Mouse (Mus musculus): ENCODE measurements at regions not wholly inside any gene's neighbourhood (a gene's known extent, or its start where the extent isn't known, plus 50 kb on each side); places are given as distances from the start of the nearest gene placed in this dataset.
"Not testable (repeated sequence)": the region's sequence is repeated elsewhere in the genome, so short reads cannot be mapped to it uniquely, and the experiment has no call there.

DNA sequence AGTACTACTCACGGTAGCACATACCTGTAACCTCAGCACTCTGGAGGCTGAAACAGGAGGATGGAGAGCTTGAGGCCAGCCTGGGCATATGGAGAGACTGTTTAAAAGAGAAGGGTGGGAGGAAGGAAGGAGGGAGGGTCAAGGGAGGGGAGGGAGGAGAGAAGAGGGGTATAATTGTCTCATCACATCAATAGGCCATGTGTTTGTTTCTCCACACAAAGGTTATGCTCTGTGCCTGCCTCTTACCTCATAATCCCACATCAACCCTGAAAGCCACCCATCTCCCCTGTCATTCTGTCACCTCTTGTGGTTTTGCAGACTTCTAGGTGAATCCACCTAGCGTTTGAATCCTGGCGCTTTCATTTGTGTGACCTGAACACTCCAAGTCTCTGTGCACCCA lies 210.3 kb downstream of the Trim29 start:
- no peak for ATAC-seq

DNA sequence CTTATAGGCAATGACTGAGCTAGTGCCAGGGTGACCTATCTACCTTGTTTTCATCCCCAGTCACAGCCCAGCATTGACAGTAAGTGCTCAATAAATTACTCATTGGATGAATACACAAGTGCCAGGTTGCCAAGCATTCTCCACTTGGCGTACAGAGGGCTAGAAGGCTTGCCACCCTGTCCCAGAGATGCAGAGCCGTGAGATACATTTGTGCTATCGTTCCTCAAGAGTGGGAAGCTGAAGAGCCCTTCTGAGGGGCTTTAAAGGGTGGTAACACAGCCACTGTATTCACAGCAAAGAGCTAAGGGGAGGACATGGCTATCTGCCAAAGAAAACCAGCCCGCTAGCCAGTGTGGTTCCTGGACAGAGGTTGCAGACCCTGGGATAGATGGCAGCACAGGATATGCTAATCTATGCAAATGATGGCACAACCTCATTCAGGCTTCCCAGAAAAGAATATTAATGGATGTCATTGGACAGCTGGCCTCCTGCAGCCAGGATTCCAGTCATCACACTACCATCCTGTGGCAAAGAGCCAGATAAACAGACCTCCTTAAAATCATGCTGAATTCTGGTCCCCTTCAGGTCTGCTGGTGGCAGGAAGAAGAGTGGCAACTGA lies 214.4 kb downstream of the Trim29 start:
- ATAC-seq = no peak

DNA sequence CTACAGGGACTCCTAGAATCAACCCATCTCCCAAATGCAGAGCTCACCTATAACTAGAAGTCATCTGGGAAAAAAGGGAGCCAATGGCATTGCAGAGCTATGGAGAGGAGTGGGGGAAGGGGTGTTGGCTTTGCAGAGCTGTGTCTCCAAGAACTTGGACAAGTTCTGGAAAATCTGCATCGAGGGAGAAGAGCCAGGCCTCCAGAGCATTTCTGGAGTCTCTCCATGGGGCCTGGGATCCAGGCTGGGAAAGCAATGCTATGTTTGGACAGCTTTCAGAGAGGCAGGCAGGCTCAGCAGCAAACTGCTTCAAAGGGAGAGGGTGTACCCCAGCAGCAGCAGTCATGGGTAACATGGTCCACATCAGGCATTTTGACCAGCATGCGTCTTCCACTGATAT lies 211.6 kb upstream of the Nectin1 start:
- ATAC-seq = no peak

DNA sequence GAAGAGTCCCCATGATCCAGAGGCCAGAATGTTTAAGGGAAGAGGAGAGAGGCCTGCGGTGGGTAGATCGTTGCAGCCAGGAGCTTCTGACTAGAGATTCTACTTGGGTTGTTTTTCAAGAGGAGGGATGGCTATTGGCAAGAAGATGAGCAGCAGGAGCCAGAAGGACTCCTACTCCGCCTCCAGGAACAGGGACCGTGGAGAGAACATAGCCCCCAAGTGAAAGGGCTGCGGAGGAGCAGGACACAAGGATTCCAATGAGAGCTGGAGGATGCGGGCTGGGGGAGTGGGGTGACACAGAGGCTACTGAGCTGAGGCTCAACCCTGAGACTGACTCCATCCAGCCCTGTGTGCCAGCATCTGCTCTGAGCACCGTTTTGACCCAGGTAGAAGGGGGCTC lies 207.8 kb upstream of the Nectin1 start:
- ATAC-seq = no peak

DNA sequence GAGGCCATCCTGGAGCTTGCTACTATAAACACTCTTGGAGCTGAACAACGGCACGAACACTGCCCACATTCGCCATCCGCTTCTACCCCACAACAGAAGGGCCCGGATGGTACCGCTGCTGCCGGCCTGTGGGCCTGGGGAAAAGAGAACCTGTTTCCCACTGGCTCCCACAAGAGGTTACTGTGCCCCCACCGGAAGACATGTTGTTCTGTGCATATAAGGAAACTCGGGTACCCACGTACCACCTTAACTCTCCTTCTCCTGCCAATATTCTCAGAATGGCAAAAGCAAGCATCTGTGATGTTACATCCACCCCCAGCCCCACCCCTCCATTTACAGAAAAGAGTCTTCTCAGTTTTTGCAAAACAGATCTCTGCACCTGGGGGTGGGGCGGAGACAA lies 206.7 kb upstream of the Nectin1 start:
- ATAC-seq = no peak

DNA sequence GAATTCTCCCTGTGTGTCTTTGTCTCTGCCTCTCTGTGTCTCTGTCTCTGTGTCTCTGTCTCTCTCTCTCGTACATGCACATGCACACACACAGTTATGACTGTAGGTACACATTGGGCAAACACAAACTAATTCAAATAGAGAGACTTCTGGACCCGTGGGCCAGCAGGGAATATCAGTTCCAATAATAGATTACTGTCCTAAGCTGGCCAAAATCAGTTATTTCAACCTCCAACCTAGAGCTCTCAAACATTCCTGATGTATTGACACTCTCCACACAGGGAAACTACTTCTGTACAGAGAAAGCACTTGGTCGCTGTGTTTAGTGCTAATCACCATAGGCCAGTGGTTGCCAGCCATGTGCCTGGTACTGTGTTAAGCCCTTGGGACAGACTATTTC lies 203.7 kb upstream of the Nectin1 start:
- ATAC-seq = no peak

DNA sequence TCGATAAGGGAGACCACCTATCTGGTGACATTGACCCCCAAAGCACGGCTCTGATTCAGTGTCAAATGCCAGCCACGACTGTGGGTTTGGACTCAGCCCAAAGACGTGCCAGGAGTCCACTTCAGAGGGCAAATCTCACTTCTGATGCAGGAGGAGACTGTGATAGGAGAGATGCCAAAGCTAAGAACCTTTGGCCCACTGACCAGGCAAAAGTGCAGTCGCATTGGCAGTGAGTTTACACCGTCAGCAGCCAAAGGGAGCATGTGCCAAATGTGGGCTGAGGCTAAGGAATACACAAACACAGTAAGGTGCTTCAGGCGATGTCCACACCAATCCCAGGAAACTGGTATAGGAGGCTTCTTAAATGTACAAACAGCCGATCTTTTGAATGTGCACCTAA lies 202.6 kb upstream of the Nectin1 start:
- ATAC-seq = no peak

DNA sequence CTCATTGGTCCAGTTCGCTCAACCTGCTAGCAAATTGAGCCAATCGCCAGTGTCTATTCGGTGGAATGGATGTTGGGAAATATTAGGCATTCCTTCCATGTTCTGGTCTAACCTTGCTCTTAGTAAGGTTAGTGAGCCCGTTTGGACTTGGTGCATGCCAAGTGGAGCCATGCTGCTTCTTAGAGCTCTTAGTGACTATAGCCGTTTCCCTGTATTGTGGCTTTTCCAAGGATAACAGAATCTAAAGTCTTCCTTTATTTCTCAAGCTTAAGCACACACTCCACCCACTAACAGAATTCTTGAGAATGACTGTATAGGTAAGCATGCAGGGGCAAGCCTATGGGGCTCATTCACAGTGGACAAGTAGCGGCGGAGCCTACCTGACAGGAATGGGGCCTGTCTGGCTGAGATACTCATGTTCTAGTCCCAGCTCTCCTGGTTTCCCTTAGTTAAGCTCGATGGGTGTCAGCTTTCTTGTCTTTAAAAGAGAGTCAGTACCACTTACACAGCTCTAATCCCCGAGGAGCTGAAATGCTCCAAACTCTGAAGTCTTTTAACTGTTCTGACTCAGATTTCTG lies 201.6 kb upstream of the Nectin1 start:
- ATAC-seq = no peak

DNA sequence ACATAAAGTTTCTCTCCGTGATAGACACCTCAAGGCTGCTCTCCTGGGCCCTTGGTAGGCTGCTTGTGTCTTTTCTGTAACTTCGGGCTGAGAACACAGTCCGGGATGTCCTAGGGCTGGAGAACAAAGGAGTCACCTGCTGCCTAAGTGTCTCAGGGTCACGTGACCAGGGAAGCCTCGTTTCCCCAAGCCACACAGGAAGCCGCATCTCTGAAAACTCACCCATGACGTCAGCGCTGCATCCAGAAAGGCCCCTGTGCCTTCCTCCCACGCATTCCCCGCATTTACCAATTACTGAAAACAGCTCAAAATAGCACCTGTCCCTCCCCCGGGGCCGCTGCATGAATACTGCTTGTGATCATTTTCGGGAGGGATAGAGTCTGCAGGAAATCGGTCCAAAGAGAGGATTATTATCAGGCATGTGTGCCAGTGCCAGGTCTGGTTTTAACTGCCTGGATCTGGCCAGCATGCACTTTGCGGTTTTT lies 198.7 kb upstream of the Nectin1 start:
- ATAC-seq = peak; percentile 50

DNA sequence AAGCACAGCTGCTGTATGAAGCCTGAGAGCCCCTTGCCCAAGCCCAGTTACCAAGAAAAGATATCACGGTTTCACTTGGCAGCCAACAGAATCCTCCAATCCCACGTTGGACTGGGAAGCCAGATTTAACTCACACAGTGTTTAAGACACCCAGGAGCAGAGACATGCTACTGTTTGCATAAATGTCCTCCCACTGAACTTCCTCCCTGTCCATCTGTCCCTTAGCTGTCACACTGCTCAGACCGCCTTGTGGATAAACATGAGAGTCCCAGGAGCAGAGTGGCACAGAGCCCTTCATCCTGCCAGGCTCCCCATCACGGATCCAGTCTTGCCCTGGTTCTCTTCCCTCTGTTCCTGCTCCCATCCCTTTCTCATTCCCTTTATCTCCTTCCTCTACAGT lies 194.9 kb upstream of the Nectin1 start:
- no peak for ATAC-seq

DNA sequence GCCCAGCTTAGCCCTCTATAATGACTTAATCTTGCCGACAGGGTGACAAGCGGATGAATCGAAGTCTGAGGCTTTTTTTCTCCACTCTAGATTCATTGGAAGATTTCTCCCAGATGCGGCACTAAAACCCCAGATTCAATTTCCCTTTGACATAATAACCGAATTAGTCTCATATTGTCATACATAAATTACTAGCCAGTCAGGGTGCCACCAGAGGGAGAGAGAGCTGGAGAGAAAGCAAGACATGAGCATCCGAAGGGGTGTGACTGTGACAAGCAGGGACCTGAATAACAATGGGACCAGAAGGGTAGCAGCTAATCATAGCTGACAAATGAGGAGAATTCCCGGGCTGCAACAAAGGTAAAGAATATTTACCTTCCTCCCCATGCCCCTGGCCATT lies 194.5 kb upstream of the Nectin1 start:
- no peak for ATAC-seq

DNA sequence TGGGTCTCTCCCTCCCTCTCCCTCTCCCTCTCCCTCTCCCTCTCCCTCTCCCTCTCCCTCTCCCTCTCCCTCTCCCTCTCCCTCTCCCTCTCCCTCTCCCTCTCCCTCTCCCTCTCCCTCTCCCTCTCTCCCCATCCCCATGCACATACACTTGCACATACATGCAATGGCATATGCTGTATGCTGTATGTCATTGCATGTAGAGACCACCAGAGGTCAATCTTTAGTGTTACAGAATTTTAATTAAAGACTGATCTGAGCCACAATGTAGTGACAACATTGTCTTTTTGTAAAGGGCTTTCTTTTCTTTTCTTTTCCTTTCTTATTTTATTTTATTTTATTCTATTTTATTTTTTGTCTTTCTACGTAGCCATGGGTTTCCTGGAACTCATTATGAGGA lies 191.0 kb upstream of the Nectin1 start:
- ATAC-seq = not testable (repeated sequence)

DNA sequence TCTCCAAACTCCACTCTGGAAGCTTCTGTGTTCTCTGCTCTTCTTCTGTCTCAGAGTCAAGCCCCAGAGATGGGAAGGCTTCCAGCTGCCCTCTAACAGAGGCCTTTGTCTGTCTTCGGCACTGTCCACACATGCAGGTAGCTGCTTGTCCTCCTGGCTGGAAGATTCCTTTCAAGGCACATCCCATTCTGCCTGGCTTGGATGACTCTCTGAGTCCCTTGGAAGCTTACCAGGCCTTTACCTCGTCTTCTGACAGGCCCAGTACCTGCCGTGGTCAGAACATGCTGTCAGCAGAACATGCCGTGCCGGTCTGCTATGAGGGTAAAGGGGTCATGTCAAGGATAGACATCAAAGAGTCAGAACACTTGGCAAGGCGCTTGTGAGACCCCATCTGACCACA lies 181.8 kb upstream of the Nectin1 start:
- no peak for ATAC-seq

DNA sequence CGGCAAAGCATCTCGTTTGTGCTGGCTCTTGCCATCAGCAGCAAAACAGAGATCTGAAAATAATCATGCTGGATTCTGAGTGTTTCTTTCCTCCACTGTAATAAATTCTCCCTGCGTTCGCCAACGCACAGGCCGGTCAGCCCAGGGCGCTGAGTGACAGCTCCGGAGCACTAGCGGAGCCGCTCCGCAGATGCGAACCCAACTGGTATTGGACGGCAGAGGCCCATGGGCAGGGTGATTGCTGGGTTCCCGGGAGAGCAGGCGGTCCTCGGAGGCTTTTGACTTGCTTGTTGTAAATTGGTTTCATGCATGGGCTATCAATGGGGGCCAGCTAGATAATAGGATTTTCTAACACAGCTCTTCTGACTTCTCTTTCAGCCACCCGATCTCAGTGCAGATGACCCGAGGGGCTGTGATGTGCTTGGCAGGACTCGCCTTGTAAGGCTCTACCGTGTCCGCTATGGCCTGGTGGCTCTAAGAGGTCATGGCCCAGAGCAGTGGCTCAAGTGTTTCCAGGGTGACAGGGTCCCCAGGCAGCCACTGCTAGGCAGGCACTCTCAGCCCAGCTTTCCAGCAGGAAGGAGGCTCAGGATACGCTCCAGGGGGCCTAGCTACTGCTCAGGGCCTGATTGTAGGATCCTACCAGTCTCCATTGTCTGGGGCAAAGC lies 179.4 kb upstream of the Nectin1 start:
- ATAC-seq = no peak

DNA sequence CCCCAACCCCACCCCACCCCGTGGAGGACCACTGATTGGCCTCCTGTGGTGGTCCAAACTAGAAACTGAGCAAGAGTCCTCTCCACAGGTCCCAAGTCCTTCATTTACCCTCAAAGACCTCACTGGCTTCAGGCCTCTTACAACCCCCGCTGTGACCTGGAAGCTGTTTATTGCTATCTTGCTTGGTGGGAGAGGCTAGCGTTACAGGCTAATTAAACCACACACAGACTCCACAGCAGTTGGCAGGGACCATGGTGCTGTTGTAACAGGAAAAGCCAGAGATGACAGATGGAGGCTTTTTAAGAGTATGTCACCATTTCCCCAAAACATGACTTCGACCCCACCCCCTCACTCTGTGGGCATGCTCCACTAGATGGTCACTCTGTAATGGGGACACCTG lies 174.9 kb upstream of the Nectin1 start:
- no peak for ATAC-seq

DNA sequence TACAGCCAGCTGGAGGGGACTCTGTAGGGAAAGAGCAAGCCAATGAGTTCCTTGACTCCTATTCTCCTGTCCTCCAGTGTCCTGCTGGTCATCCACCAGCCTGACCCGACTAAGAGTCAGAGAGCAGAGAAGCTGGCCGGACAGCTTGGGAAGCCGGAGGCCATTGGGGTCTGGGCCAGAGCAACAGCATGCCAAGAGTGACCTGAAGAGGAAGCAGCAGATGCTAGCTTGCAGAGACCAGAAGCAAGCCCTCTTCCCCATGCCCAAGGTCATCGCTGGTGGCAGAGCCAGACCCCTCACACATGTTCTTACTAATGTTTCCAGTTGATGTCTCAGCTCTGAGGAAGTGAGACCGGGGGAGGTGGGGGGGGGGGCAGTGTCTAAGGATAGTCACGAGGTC lies 172.7 kb upstream of the Nectin1 start:
- ATAC-seq = no peak

DNA sequence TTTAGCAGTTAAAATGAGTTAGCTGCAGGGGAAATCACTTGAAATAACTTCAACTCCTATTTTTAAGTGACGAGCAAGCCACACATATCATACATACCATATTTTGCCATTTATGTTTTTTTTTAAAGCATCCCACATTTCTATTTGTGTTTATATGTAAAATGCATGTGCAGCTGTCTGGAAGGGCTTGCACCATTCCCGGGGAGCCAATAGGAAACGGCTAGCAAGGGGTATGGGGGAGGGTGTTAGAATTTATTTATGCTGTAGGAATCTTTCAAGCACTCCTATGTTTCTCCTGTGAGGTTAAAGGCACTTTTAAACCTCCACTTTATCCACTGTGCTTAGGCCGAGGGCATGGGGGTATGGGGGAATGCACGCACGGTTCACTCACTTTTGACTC lies 168.1 kb upstream of the Nectin1 start:
- ATAC-seq = no peak

DNA sequence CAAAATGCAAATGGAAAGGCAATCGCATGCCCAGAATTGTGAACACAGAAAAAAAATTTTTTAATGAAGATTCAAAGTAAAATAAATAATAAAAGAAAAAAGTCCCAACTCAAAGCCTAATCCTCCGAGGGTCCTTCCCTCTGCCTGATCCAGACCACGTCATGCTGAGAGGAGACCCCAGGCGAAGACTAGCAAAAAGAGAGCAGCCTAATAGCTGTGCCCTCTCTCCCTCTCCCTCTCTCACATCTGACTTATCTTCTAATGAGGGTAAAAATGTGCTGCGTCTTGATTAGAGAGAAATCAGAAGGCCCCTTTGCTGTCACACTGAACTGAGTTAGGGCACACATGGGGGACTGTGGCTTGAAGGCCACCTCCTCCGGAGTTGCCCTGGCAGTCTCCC lies 163.1 kb upstream of the Nectin1 start:
- no peak for ATAC-seq

DNA sequence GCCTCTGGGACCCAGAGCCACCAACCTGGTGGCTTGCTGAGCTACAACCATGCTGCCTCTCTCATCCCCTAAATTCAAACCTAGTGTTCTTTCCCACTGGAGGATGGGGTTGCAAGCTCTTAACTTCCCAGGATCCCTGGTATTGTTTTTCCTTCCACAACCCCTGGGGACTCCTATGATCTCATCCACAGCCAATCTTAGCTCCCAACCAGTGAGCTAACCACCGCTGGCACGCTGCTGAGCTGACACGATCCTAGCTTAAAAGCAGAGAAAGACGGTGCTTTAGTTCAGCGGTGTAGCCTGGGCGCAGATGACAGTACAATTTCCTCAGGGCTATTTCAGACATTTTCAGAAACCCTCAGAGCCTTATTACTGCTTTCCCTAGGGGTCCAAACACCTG lies 158.2 kb upstream of the Nectin1 start:
- ATAC-seq = no peak

DNA sequence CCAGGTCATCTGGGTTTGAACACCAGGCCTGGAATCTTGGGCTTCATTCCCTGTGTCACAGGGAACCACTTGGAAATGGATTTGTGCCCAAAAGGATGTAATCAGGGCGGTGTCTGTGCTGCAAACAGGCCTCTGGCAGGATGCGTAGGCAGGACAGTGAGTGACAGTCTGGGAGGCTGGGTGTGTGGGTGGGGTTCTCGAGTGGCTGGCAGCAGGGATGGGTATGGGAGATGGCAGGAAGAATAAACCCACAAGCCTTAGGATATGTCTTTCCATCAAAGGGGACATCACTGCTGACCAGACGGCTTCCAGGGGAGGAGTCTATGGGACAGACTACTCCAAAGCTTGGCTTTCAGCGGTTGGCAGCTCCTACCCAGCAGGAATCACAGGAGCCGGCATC lies 150.5 kb upstream of the Nectin1 start:
- ATAC-seq = no peak

DNA sequence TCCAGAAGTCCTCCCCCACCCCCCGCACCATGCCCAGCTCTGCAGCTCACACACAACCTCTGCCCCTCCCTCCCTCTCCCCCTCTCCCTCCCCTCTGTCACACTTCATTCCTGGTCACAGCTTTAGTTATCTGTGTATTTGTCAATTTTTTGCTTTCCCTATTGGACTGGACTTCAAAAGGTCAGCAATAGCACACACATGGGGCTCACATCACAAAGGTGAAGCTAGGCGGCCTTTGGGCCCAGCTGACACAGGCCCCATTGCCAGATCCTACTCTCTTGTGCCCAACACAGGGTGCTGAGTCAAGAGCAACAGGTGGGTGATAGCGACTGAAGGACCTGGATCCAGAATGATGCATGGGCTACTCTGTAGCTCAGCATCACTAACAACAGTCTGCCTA lies 149.0 kb upstream of the Nectin1 start:
- ATAC-seq = no peak

DNA sequence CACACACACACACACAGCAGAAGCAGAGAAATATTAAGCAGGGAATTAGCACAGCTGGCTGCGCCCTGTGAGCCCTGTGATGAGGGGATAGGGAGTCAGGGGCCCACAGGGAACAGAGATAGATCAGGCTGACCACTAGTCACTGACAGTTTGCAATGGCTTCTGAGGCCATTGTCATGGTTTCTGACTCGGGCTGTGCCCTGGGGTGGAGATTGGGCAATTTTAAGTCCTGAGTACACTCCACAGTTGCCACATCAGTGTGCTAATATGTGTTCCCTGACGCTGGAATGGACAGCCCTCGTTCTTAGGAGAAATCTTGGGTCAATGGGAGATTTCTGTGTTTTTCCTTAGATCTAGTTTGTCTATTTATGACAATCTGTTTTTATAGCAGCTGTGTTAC lies 148.3 kb upstream of the Nectin1 start:
- no peak for ATAC-seq

DNA sequence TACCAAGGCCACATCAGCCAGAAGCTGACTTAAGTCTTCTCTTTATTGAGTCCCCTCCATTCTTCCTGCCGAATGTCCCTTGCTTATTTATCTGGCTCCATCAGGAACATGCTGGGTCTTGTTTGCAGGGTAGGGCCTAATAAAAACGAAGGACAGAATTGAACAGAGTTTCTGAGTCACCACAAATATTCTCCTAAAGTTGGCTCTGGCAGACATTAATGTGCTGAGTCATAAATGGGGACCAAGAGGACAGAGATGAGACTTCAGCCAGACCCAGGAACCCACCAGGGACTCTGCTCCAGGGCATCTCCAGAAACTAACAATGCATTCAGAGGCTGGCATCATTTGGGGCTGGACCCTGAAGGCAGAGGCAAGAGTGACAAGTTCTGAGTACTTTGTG lies 143.4 kb upstream of the Nectin1 start:
- no peak for ATAC-seq

DNA sequence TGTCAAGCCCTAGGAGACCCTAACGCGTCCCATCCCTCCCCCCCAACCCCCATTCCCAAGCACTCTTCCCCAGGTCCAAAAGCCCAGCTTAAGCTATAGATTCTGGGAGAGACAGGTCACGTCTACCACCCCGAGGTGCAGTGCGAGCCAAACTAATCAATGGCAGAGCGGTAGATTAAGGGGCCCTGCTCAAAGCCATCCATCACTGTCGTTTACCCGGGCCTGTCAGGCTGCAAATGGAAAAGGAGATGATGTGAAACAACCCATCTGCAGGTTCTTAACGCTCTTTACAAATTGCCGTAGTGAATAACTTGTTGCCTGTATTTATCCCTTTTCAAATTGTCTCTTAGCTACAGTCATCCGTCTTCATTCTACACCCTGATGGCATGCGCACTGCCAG lies 126.2 kb upstream of the Nectin1 start:
- no peak for ATAC-seq

DNA sequence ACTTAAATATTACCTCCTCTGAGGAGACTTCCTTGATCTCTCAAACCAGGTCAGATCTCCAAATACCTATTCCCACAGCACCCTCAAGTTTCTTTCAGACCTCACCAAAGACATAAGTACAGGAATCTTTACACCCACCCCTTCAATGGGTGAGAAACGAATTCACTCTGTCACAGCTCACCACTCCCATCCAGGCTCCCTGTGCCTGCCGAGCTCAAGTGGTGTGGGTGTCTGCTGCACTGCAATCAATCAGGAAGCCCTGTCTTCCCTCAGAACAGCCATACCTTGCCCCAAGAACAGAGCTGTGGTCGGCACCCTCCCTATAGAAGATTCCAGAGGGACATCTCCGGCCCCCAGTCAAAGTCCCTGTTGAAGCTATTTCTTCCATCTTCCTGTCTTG lies 116.2 kb upstream of the Nectin1 start:
- ATAC-seq = no peak

All from inflammation-experienced regulatory T-cells, adult 6 months (primary cell).